Mouse (Mus musculus) lung, postnatal 0 days (tissue): ENCODE results near the gene Trim75. TPM values are rescaled to one million over a fixed set of nuclear protein-coding genes. Genes with fewer than 3 reads are reported as not detected.
A peak's percentile ranks its signal among the peaks of the same experiment; 100 is the strongest.
"Not testable (repeated sequence)": the region's sequence is repeated elsewhere in the genome, so short reads cannot be mapped to it uniquely, and the experiment has no call there.

ENCODE experiments used
- ATAC-seq: fragments of 200-750 bp; cut with Nextera tagmentation; 2 replicates; pipeline ENCODE4 v1.8.0; 2017; ENCODE audit warnings: moderate library complexity
- DNase-seq: peaks from one replicate; pipeline ENCODE4 v3.0.0-alpha.2; 2016; ENCODE audit warnings: low spot score
- H3K27ac ChIP-seq: fragments of 300-500 bp; sonication (generic); 2 replicates; pipeline ENCODE4 v1.5.1; 2014; ENCODE audit warnings: antibody characterized with exemption, mild to moderate bottlenecking, low read length, mixed read lengths
- H3K27me3 ChIP-seq: fragments of 300-500 bp; sonication (generic); replicated peaks from 2 replicates; pipeline ENCODE4 v1.6.1; 2014; ENCODE audit warnings: low read length, mixed read lengths; ENCODE audit not compliant: insufficient read depth
- H3K36me3 ChIP-seq: fragments of 300-500 bp; sonication (generic); 2 replicates; pipeline ENCODE4 v1.6.1; 2014; ENCODE audit warnings: low read length, mixed read lengths; ENCODE audit not compliant: insufficient read depth
- H3K4me1 ChIP-seq: fragments of 300-500 bp; sonication (generic); 2 replicates; pipeline ENCODE4 v1.6.1; 2014; ENCODE audit warnings: antibody characterized with exemption, low read depth, low read length, mixed read lengths; ENCODE audit not compliant: insufficient read depth
- H3K4me2 ChIP-seq: fragments of 300-500 bp; sonication (generic); replicated peaks from 2 replicates; pipeline ENCODE4 v1.6.1; 2014; ENCODE audit warnings: low read depth, mild to moderate bottlenecking, low read length, moderate library complexity, mixed read lengths
- H3K4me3 ChIP-seq: fragments of 300-500 bp; sonication (generic); 2 replicates; pipeline ENCODE4 v1.5.1; 2014; ENCODE audit warnings: low read depth, low read length
- H3K9ac ChIP-seq: fragments of 300-500 bp; sonication (generic); replicated peaks from 2 replicates; pipeline ENCODE4 v1.6.1; 2014; ENCODE audit warnings: low read depth, mild to moderate bottlenecking
- H3K9me3 ChIP-seq: fragments of 300-500 bp; sonication (generic); 2 replicates; pipeline ENCODE4 v1.6.1; 2016; ENCODE audit warnings: low read length, mixed read lengths
- CTCF ChIP-seq: IDR thresholded peaks from 2 replicates; pipeline ENCODE4 v1.5.1; 2016; ENCODE audit warnings: antibody characterized with exemption, mild to moderate bottlenecking
- EP300 ChIP-seq: IDR thresholded peaks from 2 replicates; pipeline ENCODE4 v1.6.1; 2016; ENCODE audit warnings: antibody characterized with exemption, mild to moderate bottlenecking, control low read depth
- WGBS: fragments of 180-500 bp; shearing (Covaris S2); extraction: QIAGEN DNeasy Blood & Tissue Kit; methylation state at CpG from one replicate; pipeline ENCODE4 v1.1.7; 2014; 5-methylcytosine and 5-hydroxymethylcytosine counted together
- polyA plus RNA-seq: library from polyadenylated mRNA; unstranded; fragments of >200 nt; fragmentation: Nextera tagmentation; extraction: Ambion mirVana; gene quantifications from 2 replicates; pipeline ENCODE4 v1.2.1, GENCODE M21; 2015

Gene Trim75
- polyA plus RNA-seq, 1 experiment from 2014 or later = not detected

GRCm38 (mm10) chr8:65029776-65030175 is 42.1 kb upstream of the Trim75 start:
- ATAC-seq (no peak), DNase-seq (no peak)
- Histone ChIP-seq H3K9ac (no peak overlapping the region), H3K27ac (no peak overlapping the region), H3K27me3 (no peaks in the 10 kb centered on the region), H3K4me1 (no peaks in the 10 kb centered on the region), H3K4me3 (no peak overlapping the region), H3K4me2 (no peak overlapping the region), H3K36me3 (no peaks in the 10 kb centered on the region), H3K9me3 (no peaks in the 10 kb centered on the region)
- 73% methylated on average over 4 of the region's 4 CpGs for WGBS
- TF ChIP-seq EP300 (no peak), CTCF (no peak)

DNA sequence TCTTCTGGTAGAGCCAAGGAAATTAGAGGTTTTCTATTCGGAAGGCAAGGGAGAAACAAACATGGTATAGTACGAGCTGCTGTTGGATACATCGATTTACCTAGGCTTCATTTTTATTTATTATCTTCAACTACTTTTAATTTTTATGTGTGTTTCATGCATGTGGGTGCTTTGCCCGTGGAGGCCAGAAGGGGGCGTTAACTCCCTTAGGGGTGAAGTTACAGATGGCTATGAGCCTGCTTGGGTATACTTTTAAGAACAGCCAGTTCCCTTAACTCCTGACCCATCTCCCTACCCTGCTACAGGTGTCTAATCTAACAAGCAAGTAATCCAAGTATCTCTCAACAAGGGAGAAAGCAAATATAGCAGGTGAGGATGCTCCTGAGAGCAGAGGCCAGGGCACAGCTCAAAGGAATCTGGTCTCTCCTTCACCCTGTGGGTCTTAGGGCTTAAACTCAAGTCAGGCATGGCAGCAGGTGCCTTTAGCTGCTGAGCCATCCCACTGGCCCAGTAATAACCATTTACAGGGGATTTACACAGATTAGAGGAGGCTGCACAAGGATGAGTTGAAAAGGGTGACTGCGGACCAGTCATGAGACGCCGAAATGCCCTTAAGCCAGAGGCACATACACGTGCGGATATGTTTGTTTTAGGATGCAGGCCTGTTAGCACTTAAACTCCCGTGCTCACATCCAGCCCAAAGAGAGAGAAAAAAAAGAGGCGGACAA is 41.5 kb upstream of the Trim75 start:
- Histone ChIP-seq H3K27me3 (no peaks in the 10 kb centered on the region), H3K36me3 (no peaks in the 10 kb centered on the region), H3K4me3 (no peak overlapping the region), H3K4me1 (no peaks in the 10 kb centered on the region), H3K27ac (no peak overlapping the region), H3K4me2 (no peak overlapping the region), H3K9me3 (no peaks in the 10 kb centered on the region), H3K9ac (no peak overlapping the region)
- WGBS = 76% methylated on average over 12 of the region's 12 CpGs
- no peak for ATAC-seq
- TF ChIP-seq EP300 = no peak
- TF ChIP-seq CTCF = no peak
- no peak for DNase-seq

DNA sequence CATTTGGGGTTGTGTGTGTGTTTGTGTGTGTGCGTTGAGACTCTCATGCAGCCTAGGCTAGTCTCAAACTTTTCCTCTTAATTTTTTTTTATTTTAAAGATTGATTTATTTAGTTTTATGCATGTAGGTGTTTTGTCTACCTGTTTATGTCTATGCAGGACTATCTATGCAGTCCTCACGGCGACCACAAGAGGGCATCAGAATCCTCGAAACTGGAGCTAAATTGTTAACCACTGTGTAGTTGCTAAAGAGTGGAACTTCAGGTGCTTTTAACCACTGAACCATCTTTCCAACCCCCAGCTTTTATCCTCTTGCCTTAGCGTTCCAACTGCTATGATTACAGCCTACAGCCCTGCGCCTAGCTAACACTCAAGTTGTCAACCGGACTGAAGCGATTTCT is 34.9 kb upstream of the Trim75 start:
- no peaks in the 10 kb centered on the region for H3K36me3 ChIP-seq
- H3K27ac ChIP-seq = no peak overlapping the region
- no peaks in the 10 kb centered on the region for H3K9me3 ChIP-seq
- H3K4me1 ChIP-seq = no peaks in the 10 kb centered on the region
- DNase-seq (peak; percentile 38), ATAC-seq (no peak)
- H3K4me3 ChIP-seq = no peak overlapping the region
- WGBS = 50% methylated on average over 8 of the region's 8 CpGs
- no peak overlapping the region for H3K9ac ChIP-seq
- H3K27me3 ChIP-seq = no peaks in the 10 kb centered on the region
- TF ChIP-seq CTCF (peak; percentile 83), EP300 (no peak)
- no peak overlapping the region for H3K4me2 ChIP-seq

DNA sequence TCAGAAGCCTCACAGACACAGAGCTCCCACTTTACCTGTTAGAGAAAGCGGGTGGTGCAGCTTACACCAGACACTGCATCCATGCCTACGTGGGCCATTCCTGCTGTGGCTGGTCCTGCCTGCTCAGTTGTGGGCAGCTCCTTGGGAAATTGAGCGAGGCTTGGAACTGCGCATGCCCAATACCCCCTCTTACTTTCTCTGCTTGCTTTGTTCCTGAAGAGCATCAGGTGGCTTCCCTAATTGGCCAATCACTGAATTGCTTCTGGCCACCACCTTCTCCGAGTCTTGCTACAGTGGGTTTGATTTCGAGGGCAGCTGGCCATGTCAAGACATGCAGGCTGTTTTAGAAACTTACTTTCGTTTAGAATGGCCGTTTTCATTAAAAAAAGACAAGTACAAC is 30.8 kb upstream of the Trim75 start, which contains the start of the genes Trim61 and Trim60:
Gene Trim61 (minus strand): TSS at position 101 of the 400 bp plus-strand sequence.
Gene Trim60 (minus strand): TSS at position 162 of the 400 bp plus-strand sequence.
- DNase-seq (no peak), ATAC-seq (no peak)
- no peaks in the 10 kb centered on the region for H3K27me3 ChIP-seq
- H3K4me3 ChIP-seq = no peak within 1 kb of the TSS
- H3K27ac ChIP-seq = no peak within 1 kb of the TSS
- H3K36me3 ChIP-seq = no peaks in the 10 kb centered on the region
- no peak within 1 kb of the TSS for H3K9ac ChIP-seq
- no peak within 1 kb of the TSS for H3K4me2 ChIP-seq
- no peaks in the 10 kb centered on the region for H3K4me1 ChIP-seq
- 86% methylated on average over 8 of the region's 8 CpGs for WGBS
- H3K9me3 ChIP-seq = no peaks in the 10 kb centered on the region
- TF ChIP-seq EP300 = no peak
- no peak for TF ChIP-seq CTCF

- H3K4me2 ChIP-seq, H3K4me1 ChIP-seq, H3K4me3 ChIP-seq, H3K9ac ChIP-seq, ATAC-seq, H3K27me3 ChIP-seq, H3K27ac ChIP-seq, H3K9me3 ChIP-seq, DNase-seq, H3K36me3 ChIP-seq: not testable (repeated sequence)
- WGBS = 81% methylated on average over 6 of the region's 6 CpGs
Observed at GRCm38 (mm10) chr8:65007616-65008015, 20.0 kb upstream of the Trim75 start.

DNA sequence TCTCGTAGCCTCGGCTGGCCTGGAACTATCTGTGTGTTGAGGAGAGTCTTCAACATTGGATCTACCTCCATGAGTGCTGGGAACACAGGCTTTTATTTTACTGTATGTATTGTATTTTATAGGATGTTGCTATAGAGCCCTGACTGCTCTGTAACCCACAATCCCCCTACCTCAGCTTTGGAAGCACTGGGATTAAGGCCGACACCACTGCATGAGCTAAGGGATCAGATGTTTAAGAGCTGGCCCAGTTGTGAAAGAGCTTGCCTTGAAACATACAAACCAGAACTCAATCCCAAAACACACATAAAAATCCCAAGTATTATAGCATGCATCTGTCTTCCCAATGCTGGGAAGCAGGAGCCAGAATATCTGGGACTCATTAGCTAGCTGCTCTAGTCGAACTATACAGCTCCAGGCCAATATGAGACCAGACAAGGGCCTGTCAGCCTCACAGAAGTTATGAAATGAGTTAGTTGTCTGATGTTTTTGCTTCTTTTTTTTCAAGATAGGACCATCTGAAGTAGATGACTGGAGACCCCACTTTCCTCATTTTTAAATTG is 11.3 kb upstream of the Trim75 start:
- DNase-seq (no peak), ATAC-seq (no peak)
- Histone ChIP-seq H3K9me3 (no peaks in the 10 kb centered on the region), H3K4me3 (no peak overlapping the region), H3K27ac (no peak overlapping the region), H3K4me2 (no peak overlapping the region), H3K4me1 (no peaks in the 10 kb centered on the region), H3K27me3 (no peaks in the 10 kb centered on the region), H3K9ac (no peak overlapping the region), H3K36me3 (no peaks in the 10 kb centered on the region)
- WGBS = 82% methylated on average over 4 of the region's 4 CpGs
- no peak for TF ChIP-seq CTCF
- TF ChIP-seq EP300 = no peak
